Mouse (Mus musculus): ENCODE data around the gene Lmntd1.

DNA sequence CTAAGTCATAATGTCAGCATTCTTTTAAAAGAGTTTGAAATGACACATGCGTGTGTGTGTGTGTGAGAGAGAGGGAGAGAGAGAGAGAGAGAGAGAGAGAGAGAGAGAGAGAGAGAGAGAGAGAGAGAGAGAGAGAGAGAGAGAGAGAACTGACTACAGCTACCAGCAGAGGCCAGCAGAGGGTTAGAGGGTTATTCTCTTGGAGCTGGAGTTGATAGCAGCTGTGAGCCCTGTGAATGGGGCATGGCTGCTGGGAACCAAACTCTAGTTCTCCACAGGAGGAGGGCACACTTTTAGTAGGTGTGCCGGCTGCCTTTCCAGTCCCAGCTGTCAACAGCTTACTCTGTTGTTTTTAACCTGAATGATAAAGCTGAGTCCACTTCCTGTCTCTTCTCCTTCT, 242.1 kb downstream of the Lmntd1 start:
- TF ChIP-seq POLR2A (IDR thresholded peaks at IDR 0.05; ENCODE audit: control insufficient read depth, extremely low read depth, insufficient read depth, low read length, poor library complexity) (no peak), CTCF (IDR thresholded peaks at IDR 0.05; ENCODE audit: borderline replicate concordance, control insufficient read depth, extremely low read depth, insufficient read depth, low read length, poor library complexity) (no peak)
